Mouse (Mus musculus) bone marrow macrophage, adult 2 months (primary cell): ENCODE data around the gene Ifnz.

Source experiments
- CTCF ChIP-seq: IDR thresholded peaks from 2 replicates; pipeline ENCODE4 v1.5.1; 2012; ENCODE audit warnings: low read depth, mild to moderate bottlenecking, low read length, moderate library complexity
- POLR2A ChIP-seq: IDR thresholded peaks from 2 replicates; pipeline ENCODE4 v1.6.1; 2012; ENCODE audit warnings: mild to moderate bottlenecking, low read depth, low read length, borderline replicate concordance

GRCm38 (mm10) chr4:88739036-88739435 lies 42.9 kb upstream of the Ifnz start:
- TF ChIP-seq CTCF (no peak), POLR2A (no peak)
